Mouse (Mus musculus) neural tube, embryonic 13.5 days (tissue): ENCODE data around the gene Cnot8. TPM values are rescaled to one million over a fixed set of nuclear protein-coding genes. Genes with fewer than 3 reads are reported as not detected.
A peak's percentile ranks its signal among the peaks of the same experiment; 100 is the strongest.
"Not testable (repeated sequence)": the region's sequence is repeated elsewhere in the genome, so short reads cannot be mapped to it uniquely, and the experiment has no call there.

Experiments used
- ATAC-seq: fragments of 200-750 bp; cut with Nextera tagmentation; 2 replicates; pipeline ENCODE4 v1.8.0; 2017; ENCODE audit warnings: low read depth, mild to moderate bottlenecking, moderate TSS enrichment, moderate library complexity
- H3K27ac ChIP-seq: fragments of 300-500 bp; sonication (generic); replicated peaks from 2 replicates; pipeline ENCODE4 v1.5.1; 2015; ENCODE audit warnings: moderate library complexity, mild to moderate bottlenecking, inconsistent platforms
- H3K27me3 ChIP-seq: fragments of 300-500 bp; sonication (generic); 2 replicates; pipeline ENCODE4 v1.6.1; 2015; ENCODE audit warnings: mild to moderate bottlenecking, inconsistent platforms
- H3K36me3 ChIP-seq: fragments of 300-500 bp; sonication (generic); 2 replicates; pipeline ENCODE4 v1.6.1; 2015; ENCODE audit warnings: mild to moderate bottlenecking, inconsistent platforms
- H3K4me1 ChIP-seq: fragments of 300-500 bp; sonication (generic); replicated peaks from 2 replicates; pipeline ENCODE4 v1.6.1; 2015; ENCODE audit warnings: inconsistent platforms
- H3K4me2 ChIP-seq: fragments of 300-500 bp; sonication (generic); 2 replicates; pipeline ENCODE4 v1.6.1; 2015; ENCODE audit warnings: inconsistent platforms, mild to moderate bottlenecking, moderate library complexity
- H3K4me3 ChIP-seq: fragments of 300-500 bp; sonication (generic); 2 replicates; pipeline ENCODE4 v1.5.1; 2015; ENCODE audit warnings: mild to moderate bottlenecking, inconsistent platforms
- H3K9ac ChIP-seq: fragments of 300-500 bp; sonication (generic); 2 replicates; pipeline ENCODE4 v1.6.1; 2015; ENCODE audit warnings: moderate library complexity, mild to moderate bottlenecking, inconsistent platforms
- H3K9me3 ChIP-seq: fragments of 300-500 bp; sonication (generic); 2 replicates; pipeline ENCODE4 v1.6.1; 2016; ENCODE audit warnings: inconsistent platforms
- WGBS: fragments of 180-500 bp; shearing (Covaris S2); methylation state at CpG from one replicate; pipeline ENCODE4 v1.1.7; 2015; 5-methylcytosine and 5-hydroxymethylcytosine counted together
- polyA plus RNA-seq: library from polyadenylated mRNA; unstranded; fragments of >200 nt; fragmentation: Nextera tagmentation; extraction: Ambion mirVana; gene quantifications from 2 replicates; pipeline ENCODE4 v1.2.1, GENCODE M21; 2015

Cnot8 gene
- polyA plus RNA-seq, 1 experiment from 2014 or later = 107 TPM

DNA sequence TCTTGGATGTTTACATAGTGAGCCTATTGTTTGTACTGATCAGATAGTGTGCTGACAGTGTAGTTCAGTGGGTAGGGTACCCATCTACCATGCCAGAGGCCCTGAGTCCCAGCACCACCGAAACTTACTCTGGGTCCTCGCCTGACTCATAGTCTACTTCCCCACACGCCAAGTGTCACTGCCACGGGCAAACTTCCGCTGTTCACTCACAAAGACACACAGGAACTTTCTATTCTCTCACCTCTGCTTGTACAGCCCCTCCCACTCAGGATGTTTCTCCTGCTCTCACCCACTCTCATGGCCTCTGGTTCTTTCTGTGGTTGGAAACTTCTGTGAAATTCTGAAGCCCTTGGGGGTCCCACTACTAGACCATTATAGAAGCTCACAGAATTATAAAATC, 7.8 kb upstream of the Cnot8 start:
- Histone ChIP-seq H3K4me1 (peaks cover 15% of the 10 kb centered on the region; the same call in 1 of the 2 replicates), H3K9ac (no peak overlapping the region), H3K4me3 (no peak overlapping the region), H3K4me2 (no peak overlapping the region), H3K9me3 (no peaks in the 10 kb centered on the region), H3K27ac (no peak overlapping the region), H3K27me3 (peaks cover 37% of the 10 kb centered on the region), H3K36me3 (no peaks in the 10 kb centered on the region)
- 82% methylated on average over 5 of the region's 5 CpGs for WGBS
- no peak for ATAC-seq

DNA sequence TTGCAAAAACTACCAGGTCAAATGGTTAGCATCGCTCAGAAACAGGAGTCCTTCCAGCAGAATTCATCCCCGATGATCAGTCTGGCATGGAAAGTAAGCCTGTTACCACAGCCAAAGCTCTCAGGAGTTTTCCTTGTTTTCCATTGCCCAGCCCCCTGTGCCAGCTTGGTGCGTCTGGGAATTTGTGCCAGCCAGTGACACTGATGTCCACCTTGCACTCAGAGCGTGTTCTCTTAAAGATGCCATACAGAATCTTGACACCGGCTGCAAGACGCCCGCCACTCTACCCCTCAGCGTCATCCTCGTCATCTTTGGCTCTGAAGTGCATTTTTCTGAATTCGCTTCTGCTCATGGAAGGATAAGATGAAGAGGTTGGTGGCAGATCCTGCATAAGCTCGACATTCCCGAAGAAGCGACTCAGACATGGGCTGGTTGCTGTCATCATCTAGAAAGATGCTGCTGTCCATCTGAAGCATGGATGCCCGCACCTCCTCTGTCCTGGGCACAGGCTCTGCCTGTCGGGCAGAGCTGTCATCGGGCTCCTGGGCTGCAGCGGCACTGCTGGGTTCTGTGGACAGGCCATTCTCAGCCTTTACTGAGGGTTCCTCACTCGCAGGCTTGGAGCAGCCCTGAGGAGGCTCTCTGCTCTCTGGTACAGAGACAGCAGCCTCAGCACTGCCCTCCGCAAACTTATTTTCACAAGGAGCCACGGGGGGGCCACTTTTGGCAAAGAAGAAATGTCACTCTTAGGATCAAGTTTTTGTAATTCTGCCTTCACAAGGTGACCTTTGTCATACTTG, 6.9 kb upstream of the Cnot8 start:
- Histone ChIP-seq H3K9me3 (no peaks in the 10 kb centered on the region), H3K9ac (no peak overlapping the region), H3K4me3 (peak overlapping the region; percentile 32; the same call in 1 of the 2 replicates), H3K4me2 (peak overlapping the region; percentile 61), H3K36me3 (no peaks in the 10 kb centered on the region), H3K4me1 (peaks cover 15% of the 10 kb centered on the region; the same call in 1 of the 2 replicates), H3K27me3 (peaks cover 37% of the 10 kb centered on the region), H3K27ac (no peak overlapping the region)
- 55% methylated on average over 20 of the region's 20 CpGs for WGBS
- ATAC-seq = no peak

DNA sequence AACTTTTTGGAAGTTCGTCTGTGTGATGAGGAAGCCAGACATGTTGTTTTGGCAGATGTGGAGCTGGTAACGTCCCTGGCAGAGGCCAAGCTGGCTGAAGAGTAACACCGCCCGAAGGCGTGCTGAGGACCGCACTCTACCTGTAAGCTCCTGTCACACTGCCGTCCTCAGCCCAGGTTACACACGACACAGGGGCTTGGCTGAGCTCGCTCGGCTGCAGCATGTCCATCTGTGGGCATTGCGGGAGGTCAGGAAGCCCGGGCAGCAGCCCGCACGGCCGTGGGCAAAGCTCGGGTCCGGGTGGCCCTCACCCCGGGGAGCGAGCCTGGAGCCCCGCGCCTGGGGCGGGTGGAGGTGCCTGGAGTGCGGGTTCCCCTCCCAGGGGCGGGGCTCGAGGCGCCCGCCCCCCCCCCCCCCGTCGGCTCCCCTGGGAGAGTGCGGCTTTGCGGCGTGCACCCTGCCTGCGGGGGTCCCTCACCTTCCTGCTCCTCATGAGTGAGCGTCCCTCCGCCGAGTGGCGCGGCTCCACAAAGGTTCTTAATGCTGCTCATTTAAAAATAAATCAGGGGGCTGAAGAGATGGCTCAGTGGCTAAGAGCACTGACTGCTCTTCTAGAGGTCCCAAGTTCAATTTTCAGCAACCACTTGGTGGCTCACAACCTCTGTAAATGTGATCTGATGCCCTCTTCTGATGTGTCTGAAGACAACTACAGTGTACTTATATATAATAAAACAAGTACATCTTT, 6.2 kb upstream of the Cnot8 start:
- H3K27ac ChIP-seq = no peak overlapping the region
- H3K9ac ChIP-seq = peak overlapping the region; percentile 59

DNA sequence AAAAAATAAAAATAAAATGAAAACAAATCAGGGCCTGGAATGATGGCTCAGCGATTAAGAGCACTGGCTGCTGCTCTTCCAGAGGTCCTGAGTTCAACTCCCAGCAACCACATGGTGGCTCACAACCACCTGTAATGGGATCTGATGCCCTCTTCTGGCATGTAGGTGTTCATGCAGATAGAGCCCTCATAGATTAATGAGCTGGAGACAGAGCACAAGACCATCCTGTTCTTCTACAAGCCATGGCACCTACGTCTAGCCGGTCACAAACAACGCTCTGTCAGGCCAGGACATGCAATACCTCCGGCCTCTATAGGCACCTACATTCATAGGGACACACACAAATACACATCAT, 5.6 kb upstream of the Cnot8 start:
- ATAC-seq, H3K9me3 ChIP-seq, H3K9ac ChIP-seq, H3K27ac ChIP-seq, H3K4me3 ChIP-seq, H3K36me3 ChIP-seq: not testable (repeated sequence)
- Histone ChIP-seq H3K4me1 (peaks cover 18% of the 10 kb centered on the region), H3K27me3 (peaks cover 37% of the 10 kb centered on the region), H3K4me2 (peak overlapping the region; percentile 61)
- 69% methylated on average over 5 of the region's 5 CpGs for WGBS

More for the DNA sequence above, 6.2 kb upstream of the Cnot8 start:
- H3K36me3 ChIP-seq = no peaks in the 10 kb centered on the region
- no peaks in the 10 kb centered on the region for H3K9me3 ChIP-seq
- peaks cover 37% of the 10 kb centered on the region for H3K27me3 ChIP-seq
- H3K4me3 ChIP-seq = peak overlapping the region; percentile 32
- peak overlapping the region; percentile 61 for H3K4me2 ChIP-seq
- peak; percentile 27; the same call in 1 of the 2 replicates for ATAC-seq
- WGBS = 2% methylated on average over 29 of the region's 38 CpGs
- peaks cover 15% of the 10 kb centered on the region; the same call in 1 of the 2 replicates for H3K4me1 ChIP-seq

DNA sequence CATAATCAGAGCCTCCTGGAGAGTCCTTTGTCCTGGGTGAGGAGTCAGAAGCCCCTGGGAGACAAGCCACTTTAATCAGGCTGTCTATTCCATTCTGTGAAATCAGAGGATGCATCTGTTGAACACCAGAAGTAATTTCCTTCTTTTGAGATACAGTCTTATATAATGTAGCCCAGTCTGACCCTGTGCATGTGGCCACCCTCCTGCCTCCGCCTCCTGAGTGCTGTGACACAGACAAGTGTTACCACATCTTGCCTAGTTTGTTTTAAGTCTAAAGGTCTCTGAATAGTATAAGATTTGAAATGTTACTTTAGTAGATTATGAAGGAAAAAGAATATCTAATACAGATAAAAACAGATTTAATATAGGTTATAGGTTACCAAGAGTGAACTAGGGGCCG, 3.9 kb upstream of the Cnot8 start:
- 83% methylated on average over 2 of the region's 2 CpGs for WGBS
- H3K9me3 ChIP-seq = no peaks in the 10 kb centered on the region
- peaks cover 25% of the 10 kb centered on the region for H3K4me1 ChIP-seq
- H3K4me2 ChIP-seq = no peak overlapping the region
- H3K4me3 ChIP-seq = no peak overlapping the region
- no peak overlapping the region for H3K9ac ChIP-seq
- no peak for ATAC-seq
- no peak overlapping the region for H3K27ac ChIP-seq
- H3K36me3 ChIP-seq = no peaks in the 10 kb centered on the region
- H3K27me3 ChIP-seq = peaks cover 37% of the 10 kb centered on the region

DNA sequence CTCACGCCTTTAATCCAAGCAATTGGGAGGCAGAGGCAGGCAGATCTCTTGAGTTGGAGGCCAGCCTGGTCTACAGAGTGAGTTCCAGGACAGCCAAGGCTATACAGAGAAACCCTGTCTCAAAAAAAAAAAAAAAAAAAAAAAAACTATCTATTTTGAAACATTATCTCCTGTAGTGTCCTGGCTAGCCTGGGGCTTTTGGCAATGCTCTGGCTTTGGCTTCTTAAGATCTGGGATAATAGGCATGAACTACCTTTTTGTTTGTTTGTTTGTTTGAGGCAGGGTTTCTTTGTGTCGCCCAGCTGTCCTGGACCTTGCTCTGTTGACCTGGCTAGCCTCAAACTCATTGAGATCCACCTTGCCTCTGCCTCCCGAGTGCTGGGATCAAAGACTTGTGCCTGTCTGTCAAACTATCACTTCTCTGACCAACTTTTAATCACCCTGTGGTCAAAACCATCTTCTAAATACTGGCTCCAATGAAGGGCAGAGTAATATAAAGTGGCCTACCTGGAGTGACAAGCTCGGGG, 2.7 kb upstream of the Cnot8 start:
- H3K27me3 ChIP-seq = peaks cover 29% of the 10 kb centered on the region
- peaks cover 38% of the 10 kb centered on the region for H3K4me1 ChIP-seq
- no peak for ATAC-seq
- no peaks in the 10 kb centered on the region for H3K9me3 ChIP-seq
- no peak overlapping the region for H3K4me2 ChIP-seq
- no peak overlapping the region for H3K9ac ChIP-seq
- 88% methylated on average over 4 of the region's 4 CpGs for WGBS
- no peaks in the 10 kb centered on the region for H3K36me3 ChIP-seq
- no peak overlapping the region for H3K27ac ChIP-seq
- H3K4me3 ChIP-seq = no peak overlapping the region

DNA sequence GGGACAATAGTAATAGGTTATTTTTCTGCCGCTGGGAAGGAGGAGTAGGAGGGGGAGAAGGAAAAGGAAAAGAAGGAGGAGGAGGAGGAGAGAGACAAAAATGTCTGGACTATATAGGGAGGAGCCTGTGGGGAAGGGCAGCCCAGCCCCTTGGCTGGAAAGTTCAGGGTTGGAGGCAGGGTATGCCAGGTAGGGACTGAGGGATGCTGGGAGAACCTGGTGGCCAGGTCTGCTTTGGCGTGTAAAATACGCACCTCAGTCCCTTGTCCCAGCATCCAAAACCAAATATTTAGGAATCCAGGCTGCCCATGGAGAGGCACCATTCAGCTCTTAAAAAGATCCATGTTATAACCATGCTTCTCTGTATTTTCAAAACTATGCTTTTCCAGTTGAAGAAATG, 1.8 kb upstream of the Cnot8 start:
- ATAC-seq = no peak

DNA sequence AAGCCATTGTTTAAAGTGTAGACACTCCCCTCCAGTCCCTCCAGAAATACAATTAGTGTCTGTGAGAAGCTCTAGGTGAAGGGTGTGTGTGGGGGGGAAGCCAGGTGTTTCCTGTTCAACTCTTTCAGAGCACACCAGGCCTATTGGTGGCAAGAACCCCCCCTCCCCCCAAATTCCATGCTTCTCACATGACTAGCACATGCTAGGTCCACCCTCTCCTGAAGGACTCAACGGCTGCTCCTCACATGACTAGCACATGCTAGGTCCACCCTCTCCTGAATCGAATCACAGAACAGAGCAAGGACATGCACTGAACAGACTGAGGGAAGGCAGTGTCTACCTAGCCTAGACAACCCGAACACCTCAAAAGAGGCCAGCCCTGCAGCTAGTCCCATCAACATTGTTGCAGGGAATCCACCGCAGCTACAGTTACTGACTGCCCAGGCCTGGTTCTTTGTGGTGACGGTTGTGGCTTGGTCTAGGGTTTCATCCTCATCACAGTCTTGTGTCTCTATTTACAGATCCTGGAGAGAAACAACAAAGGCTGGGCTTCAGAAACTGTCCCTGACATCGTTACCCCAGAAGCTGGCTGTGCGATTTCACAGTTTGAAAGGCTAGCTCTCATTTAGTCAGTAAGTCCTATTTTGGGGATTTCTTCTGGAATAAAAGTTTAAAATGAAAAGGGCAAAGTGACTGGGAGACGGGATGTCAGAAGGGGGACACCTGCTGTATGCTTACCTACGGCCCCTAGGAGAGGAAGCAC, 1.2 kb upstream of the Cnot8 start:
- peaks cover 44% of the 10 kb centered on the region for H3K4me1 ChIP-seq
- no peaks in the 10 kb centered on the region for H3K36me3 ChIP-seq
- WGBS = 87% methylated on average over 9 of the region's 9 CpGs
- peaks cover 15% of the 10 kb centered on the region for H3K27me3 ChIP-seq
- H3K27ac ChIP-seq = peak overlapping the region; percentile 69; the same call in 1 of the 2 replicates
- peak overlapping the region; percentile 76 for H3K9ac ChIP-seq
- peak overlapping the region; percentile 98 for H3K4me3 ChIP-seq
- ATAC-seq = no peak
- peak overlapping the region; percentile 61 for H3K4me2 ChIP-seq
- no peaks in the 10 kb centered on the region for H3K9me3 ChIP-seq

More for the DNA sequence above, 1.8 kb upstream of the Cnot8 start:
- no peaks in the 10 kb centered on the region for H3K9me3 ChIP-seq
- peaks cover 41% of the 10 kb centered on the region for H3K4me1 ChIP-seq
- no peak overlapping the region for H3K4me3 ChIP-seq
- no peak overlapping the region for H3K27ac ChIP-seq
- peaks cover 22% of the 10 kb centered on the region for H3K27me3 ChIP-seq
- WGBS = 86% methylated on average over 3 of the region's 3 CpGs
- no peak overlapping the region for H3K9ac ChIP-seq
- H3K36me3 ChIP-seq = no peaks in the 10 kb centered on the region
- no peak overlapping the region for H3K4me2 ChIP-seq

DNA sequence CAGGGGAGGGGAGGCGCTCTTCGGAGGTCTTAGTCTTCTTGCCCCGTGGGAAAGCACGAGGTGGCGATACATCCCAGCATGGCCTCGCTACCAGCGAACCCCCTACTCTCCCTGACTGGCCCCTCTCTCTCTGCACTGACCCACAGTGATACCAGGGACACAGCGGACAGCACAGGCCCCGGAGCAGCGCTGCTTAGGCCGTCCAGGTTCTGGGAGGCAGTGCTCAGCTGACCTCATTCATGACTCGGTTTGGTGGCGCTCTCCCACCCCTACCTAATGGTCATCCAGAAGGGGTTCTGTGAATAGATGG, 654 bp upstream of the Cnot8 start:
- H3K36me3 ChIP-seq = no peaks in the 10 kb centered on the region
- H3K9me3 ChIP-seq = no peaks in the 10 kb centered on the region
- peak; percentile 64 for ATAC-seq
- peak overlapping the region; percentile 69 for H3K27ac ChIP-seq
- H3K27me3 ChIP-seq = peaks cover 10% of the 10 kb centered on the region
- peak overlapping the region; percentile 76 for H3K9ac ChIP-seq
- WGBS = 54% methylated on average over 13 of the region's 13 CpGs
- H3K4me2 ChIP-seq = peak overlapping the region; percentile 61
- peaks cover 43% of the 10 kb centered on the region for H3K4me1 ChIP-seq
- H3K4me3 ChIP-seq = peak overlapping the region; percentile 98

DNA sequence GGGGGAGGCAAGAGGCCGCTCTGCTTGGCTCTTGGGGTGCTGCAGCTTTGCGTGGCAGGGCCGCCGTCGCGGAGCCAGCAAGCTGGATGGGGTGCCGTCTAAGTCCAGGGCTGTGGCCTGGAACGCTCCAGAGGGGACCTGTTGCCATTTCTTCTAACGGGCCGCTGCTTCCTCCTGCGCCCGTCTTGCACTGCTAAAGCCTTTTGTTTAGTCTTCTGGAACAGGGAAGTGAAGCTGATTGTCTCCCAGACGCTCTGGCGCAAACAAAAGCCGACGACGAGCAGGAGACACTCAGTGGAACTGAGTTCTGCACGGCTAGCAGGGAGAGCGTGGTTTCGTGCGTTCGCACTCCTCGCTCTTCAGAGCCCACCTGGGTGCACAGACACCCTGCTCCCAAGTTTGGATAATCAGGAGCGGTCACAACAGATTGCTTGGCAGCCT, 418 bp downstream of the Cnot8 start:
- Histone ChIP-seq H3K4me2 (peak overlapping the region; percentile 76), H3K27ac (peak overlapping the region; percentile 88), H3K9ac (peak overlapping the region; percentile 93), H3K4me1 (peaks cover 43% of the 10 kb centered on the region), H3K27me3 (no peaks in the 10 kb centered on the region), H3K4me3 (peak overlapping the region; percentile 98), H3K9me3 (no peaks in the 10 kb centered on the region), H3K36me3 (no peaks in the 10 kb centered on the region)
- WGBS = under 1% methylated on average over 24 of the region's 24 CpGs
- peak; percentile 33; the same call in 1 of the 2 replicates for ATAC-seq

DNA sequence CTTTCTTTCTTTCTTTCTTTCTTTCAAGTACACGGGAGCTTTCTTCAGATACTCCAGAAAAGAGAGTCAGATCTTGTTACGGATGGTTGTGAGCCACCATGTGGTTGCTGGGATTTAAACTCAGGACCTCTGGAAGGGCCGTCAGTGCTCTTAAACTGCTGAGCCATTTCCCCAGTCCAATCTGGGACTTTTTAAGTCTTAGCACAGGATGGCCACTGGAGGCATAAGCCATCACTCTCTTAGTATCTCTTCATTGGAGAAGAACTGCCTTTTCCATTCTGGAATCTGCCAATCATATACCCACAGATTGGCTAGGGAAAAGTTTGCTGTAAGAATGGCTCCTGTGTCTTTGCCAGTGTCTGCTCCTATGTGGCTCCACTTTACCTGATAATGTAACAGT, 3.1 kb downstream of the Cnot8 start:
- H3K4me1 ChIP-seq = peaks cover 43% of the 10 kb centered on the region
- peaks cover 26% of the 10 kb centered on the region for H3K36me3 ChIP-seq
- no peak for ATAC-seq
- H3K27me3 ChIP-seq = no peaks in the 10 kb centered on the region
- H3K9me3 ChIP-seq = no peaks in the 10 kb centered on the region
- H3K4me2 ChIP-seq = no peak overlapping the region
- 60% methylated on average over 3 of the region's 3 CpGs for WGBS
- H3K27ac ChIP-seq = no peak overlapping the region
- H3K9ac ChIP-seq = no peak overlapping the region
- H3K4me3 ChIP-seq = no peak overlapping the region
